Mouse (Mus musculus): Measurements from ENCODE around the gene Fancl. TPM values are rescaled to one million over a fixed set of nuclear protein-coding genes. Genes with fewer than 3 reads are reported as not detected.

The Fancl gene
- polyA plus RNA-seq, 1 experiment from 2014 or later = 12.4 TPM

DNA sequence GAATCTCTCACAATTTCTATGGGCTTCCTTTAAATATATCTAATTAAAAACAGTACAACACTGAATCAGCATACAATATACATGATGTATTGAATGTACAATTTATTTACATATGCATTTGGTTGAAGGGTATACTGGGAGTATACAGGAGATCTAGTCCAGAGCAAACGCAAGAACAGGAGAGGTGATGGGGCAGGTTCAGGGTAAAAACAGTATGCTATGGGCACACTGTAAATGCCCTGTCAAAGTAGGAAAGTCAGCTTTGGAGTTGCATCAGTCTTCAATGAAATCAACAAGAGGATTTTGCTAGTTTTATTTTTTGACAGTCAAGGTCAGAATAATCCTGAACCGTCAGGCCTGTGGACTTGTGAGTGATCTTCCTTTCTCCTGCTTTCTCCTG is 743 bp downstream of the Fancl start:
- no peak overlapping the region for H3K27ac ChIP-seq (ENCODE audit: low read length)
- H3K36me3 ChIP-seq (ENCODE audit: insufficient read depth, low read length) = no peaks in the 10 kb centered on the region
- 57% methylated on average over 2 of the region's 2 CpGs for WGBS
- H3K4me1 ChIP-seq (ENCODE audit: insufficient read depth, low read depth, low read length) = no peaks in the 10 kb centered on the region
- H3K27me3 ChIP-seq (replicated peaks; ENCODE audit: insufficient read depth, low read length) = no peaks in the 10 kb centered on the region
- peak overlapping the region; percentile 56 for H3K9ac ChIP-seq (replicated peaks; ENCODE audit: low read depth)
- ATAC-seq = no peak
- TF ChIP-seq CTCF (IDR thresholded peaks at IDR 0.05) = no peak
- no peak for TF ChIP-seq EP300 (IDR thresholded peaks at IDR 0.05)
- no peaks in the 10 kb centered on the region for H3K9me3 ChIP-seq (ENCODE audit: low read length)
- no peak for DNase-seq (ENCODE audit: low spot score)
- H3K4me2 ChIP-seq (replicated peaks; ENCODE audit: low read depth, low read length) = peak overlapping the region; percentile 67
- peak overlapping the region; percentile 81 for H3K4me3 ChIP-seq (ENCODE audit: low read depth, low read length)

DNA sequence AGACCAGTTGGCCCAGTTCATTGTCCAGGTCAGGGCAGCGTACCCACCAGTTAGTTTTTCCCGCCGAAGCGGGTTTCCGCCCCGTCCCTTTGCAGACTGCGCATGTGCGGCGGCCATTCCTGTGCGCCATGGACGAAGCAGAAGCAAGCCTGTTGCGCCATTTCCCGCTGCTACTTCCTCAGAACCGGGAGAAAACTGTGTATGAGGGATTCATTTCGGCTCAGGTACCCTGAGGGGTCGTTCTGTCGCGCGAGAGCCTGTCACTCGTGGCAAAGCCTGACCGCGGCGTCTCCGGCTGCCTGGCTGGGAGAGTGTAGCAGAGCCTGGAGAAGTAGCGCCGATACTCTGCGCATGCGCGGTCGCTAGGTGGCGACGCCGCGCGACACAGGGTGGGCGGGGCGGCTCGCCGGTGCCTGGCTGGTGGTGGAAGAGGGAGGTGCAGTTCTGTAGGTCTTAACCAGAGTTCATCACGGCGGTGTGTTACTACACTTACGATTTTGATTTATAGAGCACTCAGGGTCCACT is 1.2 kb downstream of the Fancl start:
- peak overlapping the region; percentile 67 for H3K4me2 ChIP-seq (replicated peaks; ENCODE audit: low read depth, low read length)
- no peaks in the 10 kb centered on the region for H3K9me3 ChIP-seq (ENCODE audit: low read length)
- H3K27ac ChIP-seq (ENCODE audit: low read length) = peak overlapping the region; percentile 75; the same call in 1 of the 2 replicates
- peak overlapping the region; percentile 56 for H3K9ac ChIP-seq (replicated peaks; ENCODE audit: low read depth)
- ATAC-seq = peak; percentile 100
- DNase-seq (ENCODE audit: low spot score) = peak; percentile 96
- H3K27me3 ChIP-seq (replicated peaks; ENCODE audit: insufficient read depth, low read length) = no peaks in the 10 kb centered on the region
- H3K4me1 ChIP-seq (ENCODE audit: insufficient read depth, low read depth, low read length) = no peaks in the 10 kb centered on the region
- WGBS = 0% methylated on average over 42 of the region's 42 CpGs
- H3K36me3 ChIP-seq (ENCODE audit: insufficient read depth, low read length) = no peaks in the 10 kb centered on the region
- TF ChIP-seq CTCF (IDR thresholded peaks at IDR 0.05) (peak; percentile 72), EP300 (IDR thresholded peaks at IDR 0.05) (no peak)
- H3K4me3 ChIP-seq (ENCODE audit: low read depth, low read length) = peak overlapping the region; percentile 81

DNA sequence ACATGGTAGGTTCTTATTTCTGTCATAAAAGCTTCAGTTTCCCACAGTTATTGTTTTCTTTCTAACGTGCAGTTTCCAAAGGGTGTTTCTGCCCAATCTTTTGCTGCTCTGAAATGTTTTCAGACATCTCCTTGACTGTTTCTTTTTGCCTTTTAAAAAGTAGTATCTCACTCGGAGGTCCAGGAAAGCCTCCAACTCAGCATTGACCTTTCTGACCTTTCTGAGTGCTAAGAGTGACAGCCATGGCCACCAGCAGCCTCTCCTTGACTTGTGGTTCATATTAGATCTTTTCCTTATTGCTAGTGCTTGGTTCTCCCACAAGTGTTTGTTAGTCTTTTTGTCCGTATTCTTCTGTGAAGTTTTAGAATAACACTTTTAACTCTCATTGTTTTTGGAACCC is 9.6 kb downstream of the Fancl start:
- H3K9ac ChIP-seq (replicated peaks; ENCODE audit: low read depth) = no peak overlapping the region
- no peaks in the 10 kb centered on the region for H3K27me3 ChIP-seq (replicated peaks; ENCODE audit: insufficient read depth, low read length)
- H3K4me3 ChIP-seq (ENCODE audit: low read depth, low read length) = no peak overlapping the region
- TF ChIP-seq CTCF (IDR thresholded peaks at IDR 0.05) (no peak), EP300 (IDR thresholded peaks at IDR 0.05) (no peak)
- no peaks in the 10 kb centered on the region for H3K36me3 ChIP-seq (ENCODE audit: insufficient read depth, low read length)
- H3K9me3 ChIP-seq (ENCODE audit: low read length) = no peaks in the 10 kb centered on the region
- no peaks in the 10 kb centered on the region for H3K4me1 ChIP-seq (ENCODE audit: insufficient read depth, low read depth, low read length)
- H3K4me2 ChIP-seq (replicated peaks; ENCODE audit: low read depth, low read length) = no peak overlapping the region
- DNase-seq (ENCODE audit: low spot score) (no peak), ATAC-seq (no peak)
- H3K27ac ChIP-seq (ENCODE audit: low read length) = no peak overlapping the region
- 39% methylated on average over 3 of the region's 3 CpGs for WGBS

DNA sequence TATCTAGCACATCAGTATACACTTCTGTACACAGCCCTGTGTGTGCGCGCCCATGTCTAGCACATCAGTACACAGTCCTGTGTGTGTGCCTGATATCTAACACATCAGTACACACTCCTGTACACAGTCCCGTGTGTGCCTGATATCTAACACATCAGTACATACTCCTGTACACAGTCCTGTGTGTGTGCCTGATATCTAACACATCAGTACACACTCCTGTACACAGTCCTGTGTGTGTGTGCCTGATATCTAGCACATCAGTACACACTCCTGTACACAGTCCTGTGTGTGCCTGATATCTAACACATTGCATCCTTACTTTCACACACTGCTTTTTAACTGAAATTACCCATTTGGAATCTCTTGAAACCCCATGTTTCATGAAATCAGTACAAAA is 27.0 kb downstream of the Fancl start:
- no peak for TF ChIP-seq CTCF (IDR thresholded peaks at IDR 0.05)
- TF ChIP-seq EP300 (IDR thresholded peaks at IDR 0.05) = no peak
- no peaks in the 10 kb centered on the region for H3K4me1 ChIP-seq (ENCODE audit: insufficient read depth, low read depth, low read length)
- WGBS = 94% methylated on average over 3 of the region's 3 CpGs
- H3K4me2 ChIP-seq (replicated peaks; ENCODE audit: low read depth, low read length) = no peak overlapping the region
- H3K27ac ChIP-seq (ENCODE audit: low read length) = no peak overlapping the region
- H3K27me3 ChIP-seq (replicated peaks; ENCODE audit: insufficient read depth, low read length) = no peaks in the 10 kb centered on the region
- H3K36me3 ChIP-seq (ENCODE audit: insufficient read depth, low read length) = no peaks in the 10 kb centered on the region
- no peak for DNase-seq (ENCODE audit: low spot score)
- ATAC-seq = no peak
- no peak overlapping the region for H3K4me3 ChIP-seq (ENCODE audit: low read depth, low read length)
- H3K9ac ChIP-seq (replicated peaks; ENCODE audit: low read depth) = no peak overlapping the region
- H3K9me3 ChIP-seq (ENCODE audit: low read length) = no peaks in the 10 kb centered on the region

DNA sequence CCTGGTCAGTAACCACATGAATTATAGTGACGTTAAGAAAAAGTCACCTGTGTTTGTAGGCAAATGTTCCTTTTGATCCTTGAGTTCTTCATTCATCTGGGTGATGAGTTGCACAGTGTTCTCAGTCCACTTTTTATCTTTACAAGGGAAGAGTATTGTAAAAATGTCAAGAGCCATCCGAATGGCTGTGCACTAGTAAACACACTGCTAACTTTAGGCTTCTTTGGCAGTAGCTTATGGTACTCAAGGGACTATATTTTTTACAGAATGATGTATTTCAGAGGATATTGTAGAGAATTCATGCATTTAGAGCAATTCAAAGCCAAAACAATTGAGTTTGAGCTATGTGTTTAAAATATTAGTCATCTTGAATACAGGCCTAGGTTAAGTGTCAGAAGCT is 35.5 kb downstream of the Fancl start:
- TF ChIP-seq CTCF (IDR thresholded peaks at IDR 0.05) (no peak), EP300 (IDR thresholded peaks at IDR 0.05) (no peak)
- H3K4me1 ChIP-seq (ENCODE audit: insufficient read depth, low read depth, low read length) = no peaks in the 10 kb centered on the region
- no peak overlapping the region for H3K4me2 ChIP-seq (replicated peaks; ENCODE audit: low read depth, low read length)
- no peaks in the 10 kb centered on the region for H3K27me3 ChIP-seq (replicated peaks; ENCODE audit: insufficient read depth, low read length)
- DNase-seq (ENCODE audit: low spot score) = no peak
- H3K9me3 ChIP-seq (ENCODE audit: low read length) = no peaks in the 10 kb centered on the region
- no peak overlapping the region for H3K4me3 ChIP-seq (ENCODE audit: low read depth, low read length)
- H3K36me3 ChIP-seq (ENCODE audit: insufficient read depth, low read length) = no peaks in the 10 kb centered on the region
- no peak overlapping the region for H3K9ac ChIP-seq (replicated peaks; ENCODE audit: low read depth)
- WGBS = 78% methylated on average over 2 of the region's 2 CpGs
- H3K27ac ChIP-seq (ENCODE audit: low read length) = no peak overlapping the region
- no peak for ATAC-seq

DNA sequence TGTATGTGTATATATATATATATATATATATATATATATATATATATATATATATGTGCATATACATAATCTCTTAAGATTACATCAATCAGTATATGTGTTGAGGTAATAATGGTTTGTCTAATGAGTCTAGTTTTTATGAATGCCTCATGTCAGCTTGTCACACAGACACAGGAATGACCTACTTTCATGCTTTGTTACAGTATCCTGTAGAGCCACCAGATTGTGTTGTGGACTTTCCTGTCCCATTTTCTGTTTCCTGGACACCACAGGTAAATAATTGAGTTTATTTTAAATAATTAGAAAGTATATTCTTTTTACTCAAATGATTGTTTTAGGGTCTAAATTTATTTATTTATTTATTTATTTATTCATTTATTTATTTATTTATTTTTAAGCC is 48.3 kb downstream of the Fancl start:
- Histone ChIP-seq H3K4me3 (ENCODE audit: low read depth, low read length) (no peak overlapping the region), H3K36me3 (ENCODE audit: insufficient read depth, low read length) (no peaks in the 10 kb centered on the region), H3K9me3 (ENCODE audit: low read length) (no peaks in the 10 kb centered on the region), H3K4me2 (replicated peaks; ENCODE audit: low read depth, low read length) (no peak overlapping the region), H3K27me3 (replicated peaks; ENCODE audit: insufficient read depth, low read length) (no peaks in the 10 kb centered on the region), H3K4me1 (ENCODE audit: insufficient read depth, low read depth, low read length) (no peaks in the 10 kb centered on the region), H3K27ac (ENCODE audit: low read length) (no peak overlapping the region), H3K9ac (replicated peaks; ENCODE audit: low read depth) (no peak overlapping the region)
- DNase-seq (ENCODE audit: low spot score) (no peak), ATAC-seq (no peak)
- no peak for TF ChIP-seq CTCF (IDR thresholded peaks at IDR 0.05)
- TF ChIP-seq EP300 (IDR thresholded peaks at IDR 0.05) = no peak

DNA sequence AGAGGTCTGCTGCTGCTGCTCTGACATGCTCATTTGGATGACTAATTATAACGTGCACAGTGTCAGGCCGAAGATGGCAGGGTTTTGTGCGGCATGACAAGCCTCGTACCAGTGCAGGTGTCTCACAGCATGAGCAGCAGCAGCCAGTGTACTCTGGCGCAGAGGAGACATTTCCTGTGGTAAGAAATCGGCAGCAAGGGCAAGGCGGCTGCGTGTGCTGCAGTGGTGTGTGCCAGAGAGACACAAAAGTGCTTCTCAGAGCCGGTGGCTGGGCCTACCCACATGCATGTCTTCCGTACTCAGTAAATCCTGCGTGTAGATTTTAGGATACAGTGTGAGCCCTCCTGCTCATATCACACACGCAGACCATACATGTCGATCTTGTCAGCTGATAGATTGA is 51.9 kb downstream of the Fancl start:
- DNase-seq (ENCODE audit: low spot score) = no peak
- Histone ChIP-seq H3K9ac (replicated peaks; ENCODE audit: low read depth) (no peak overlapping the region), H3K27me3 (replicated peaks; ENCODE audit: insufficient read depth, low read length) (no peaks in the 10 kb centered on the region), H3K27ac (ENCODE audit: low read length) (no peak overlapping the region), H3K4me1 (ENCODE audit: insufficient read depth, low read depth, low read length) (no peaks in the 10 kb centered on the region), H3K9me3 (ENCODE audit: low read length) (no peaks in the 10 kb centered on the region), H3K4me2 (replicated peaks; ENCODE audit: low read depth, low read length) (no peak overlapping the region), H3K4me3 (ENCODE audit: low read depth, low read length) (no peak overlapping the region), H3K36me3 (ENCODE audit: insufficient read depth, low read length) (no peaks in the 10 kb centered on the region)
- WGBS = 86% methylated on average over 13 of the region's 13 CpGs
- ATAC-seq = no peak
- TF ChIP-seq CTCF (IDR thresholded peaks at IDR 0.05) = no peak
- no peak for TF ChIP-seq EP300 (IDR thresholded peaks at IDR 0.05)

Data from lung, postnatal 0 days (tissue).